ENCODE assay signal across 16 mouse cellular contexts in genomic region chr15:80683990-80684389, GRCm38 (mm10). TPM values are rescaled to one million over a fixed set of nuclear protein-coding genes. Genes with fewer than 3 reads are reported as not detected.
DNase-seq lines count a peak whose midpoint lies in the region; ATAC-seq lines count a peak whose summit lies in the region.
"Had no signal": no experiment of that assay in that cellular context is flagged by ENCODE, and none has a peak within 500 bp of the region (broad histone marks: within the 10 kb centered on the region; RNA-seq: fewer than 3 reads in every experiment).

No protein-coding gene starts in this region.

- H3K36me3 ChIP-seq in hindbrain, embryonic 10.5 days: no peaks in the 10 kb centered on the region
- H3K36me3 ChIP-seq in hindbrain, embryonic 12.5 days: no peaks in the 10 kb centered on the region
- no peaks in the 10 kb centered on the region for H3K36me3 ChIP-seq in hindbrain, embryonic 14.5 days (replicated peaks; ENCODE audit: control insufficient read depth, insufficient read depth)
- H3K36me3 ChIP-seq in midbrain, embryonic 14.5 days (ENCODE audit: control insufficient read depth, insufficient read depth, low read length): no peaks in the 10 kb centered on the region
- H3K36me3 ChIP-seq: G1E; heart, embryonic 15.5 days; liver, embryonic 12.5 days had no signal

- no peak overlapping the region for H3K9ac ChIP-seq in hindbrain, embryonic 12.5 days
- H3K9ac ChIP-seq in hindbrain, embryonic 14.5 days: no peak overlapping the region
- H3K9ac ChIP-seq in midbrain, embryonic 14.5 days (replicated peaks; ENCODE audit: low read length): no peak overlapping the region
- H3K9ac ChIP-seq: heart, embryonic 15.5 days; liver, embryonic 12.5 days had no signal

- WGBS in hindbrain, embryonic 10.5 days: 47% methylated on average over 3 of the region's 3 CpGs
- 55% methylated on average over 3 of the region's 3 CpGs for WGBS in hindbrain, embryonic 12.5 days
- WGBS in hindbrain, embryonic 14.5 days: 50% methylated on average over 3 of the region's 3 CpGs
- WGBS in midbrain, embryonic 14.5 days: 45% methylated on average over 3 of the region's 3 CpGs

- peaks cover 27% of the 10 kb centered on the region for H3K27me3 ChIP-seq in hindbrain, embryonic 10.5 days (ENCODE audit: insufficient read depth, poor library complexity, severe bottlenecking)
- H3K27me3 ChIP-seq in hindbrain, embryonic 12.5 days: peaks cover 7% of the 10 kb centered on the region; the same call in 1 of the 2 replicates
- no peaks in the 10 kb centered on the region for H3K27me3 ChIP-seq in hindbrain, embryonic 14.5 days (ENCODE audit: control insufficient read depth, insufficient read depth, low read length)
- no peaks in the 10 kb centered on the region for H3K27me3 ChIP-seq in midbrain, embryonic 14.5 days (ENCODE audit: control insufficient read depth, insufficient read depth, low read length)

- H3K27ac ChIP-seq in hindbrain, embryonic 10.5 days: peak overlapping the region; percentile 24
- no peak overlapping the region for H3K27ac ChIP-seq in hindbrain, embryonic 12.5 days
- H3K27ac ChIP-seq in hindbrain, embryonic 14.5 days: peak overlapping the region; percentile 41
- peak overlapping the region; percentile 1; the same call in 1 of the 2 replicates for H3K27ac ChIP-seq in midbrain, embryonic 14.5 days (replicated peaks; ENCODE audit: low read depth, low read length)
- H3K27ac ChIP-seq: heart, embryonic 15.5 days; liver, embryonic 12.5 days had no signal

- DNase-seq in hindbrain, embryonic 10.5 days (ENCODE audit: low spot score): no peak
- DNase-seq in brain, adult 2 months (ENCODE audit: low read depth, low spot score): peak; percentile 69
- DNase-seq in hindbrain, embryonic 14.5 days (ENCODE audit: low spot score): no peak
- no peak for DNase-seq in midbrain, embryonic 14.5 days
- no peak for DNase-seq in cerebellum, adult 11-12 months
- DNase-seq in adipocyte (ENCODE audit: low spot score): no peak
- no peak for DNase-seq in urinary bladder, postnatal 25 days (ENCODE audit: low spot score)
- DNase-seq: adrenal gland, postnatal 36 days; cerebellum, adult 11 months; heart, adult 11 months; lung, postnatal 10 days; thymus, adult 18-20 months had no signal

- H3K9me3 ChIP-seq in hindbrain, embryonic 10.5 days: no peaks in the 10 kb centered on the region
- no peaks in the 10 kb centered on the region for H3K9me3 ChIP-seq in hindbrain, embryonic 12.5 days (replicated peaks)
- no peaks in the 10 kb centered on the region for H3K9me3 ChIP-seq in hindbrain, embryonic 14.5 days (ENCODE audit: control insufficient read depth, low read length)
- H3K9me3 ChIP-seq in midbrain, embryonic 14.5 days (ENCODE audit: control insufficient read depth, low read length): no peaks in the 10 kb centered on the region
- H3K9me3 ChIP-seq: G1E; heart, embryonic 15.5 days; liver, embryonic 12.5 days had no signal

- ATAC-seq in hindbrain, embryonic 12.5 days (ENCODE audit: low FRiP score): no peak
- ATAC-seq in hindbrain, embryonic 14.5 days (ENCODE audit: low FRiP score): no peak
- ATAC-seq in midbrain, embryonic 14.5 days (ENCODE audit: low FRiP score, low TSS enrichment): no peak
- ATAC-seq: liver, embryonic 12.5 days had no signal

- H3K4me1 ChIP-seq in hindbrain, embryonic 10.5 days (replicated peaks): peaks cover 53% of the 10 kb centered on the region
- H3K4me1 ChIP-seq in hindbrain, embryonic 12.5 days: peaks cover 54% of the 10 kb centered on the region
- H3K4me1 ChIP-seq in hindbrain, embryonic 14.5 days (replicated peaks; ENCODE audit: control insufficient read depth, insufficient read depth, low read length): peaks cover 32% of the 10 kb centered on the region
- peaks cover 45% of the 10 kb centered on the region for H3K4me1 ChIP-seq in midbrain, embryonic 14.5 days (ENCODE audit: control insufficient read depth, insufficient read depth, low read length)

- H3K4me2 ChIP-seq in hindbrain, embryonic 12.5 days (replicated peaks): no peak overlapping the region
- no peak overlapping the region for H3K4me2 ChIP-seq in hindbrain, embryonic 14.5 days (replicated peaks)
- no peak overlapping the region for H3K4me2 ChIP-seq in midbrain, embryonic 14.5 days (ENCODE audit: low read length)
- H3K4me2 ChIP-seq: heart, embryonic 15.5 days; liver, embryonic 12.5 days had no signal

- no peak overlapping the region for H3K4me3 ChIP-seq in hindbrain, embryonic 10.5 days
- no peak overlapping the region for H3K4me3 ChIP-seq in hindbrain, embryonic 12.5 days
- H3K4me3 ChIP-seq in hindbrain, embryonic 14.5 days (replicated peaks; ENCODE audit: low read length): no peak overlapping the region
- no peak overlapping the region for H3K4me3 ChIP-seq in midbrain, embryonic 14.5 days (replicated peaks; ENCODE audit: low read depth, low read length)
- H3K4me3 ChIP-seq: heart, embryonic 15.5 days; liver, embryonic 12.5 days had no signal

RNA-seq across cellular contexts. Expression of gene Fam83f, which starts 12.3 kb away (rescaled TPM):
- polyA plus RNA-seq in hindbrain, embryonic 10.5 days (2016; fragmentation: Nextera tagmentation; extraction: Ambion mirVana): 0.60 and 0.96 TPM in 2 replicates
- polyA plus RNA-seq in hindbrain, embryonic 12.5 days (2016; fragmentation: Nextera tagmentation; extraction: Ambion mirVana): 0.36 and 0.74 TPM in 2 replicates
- polyA plus RNA-seq in hindbrain, embryonic 14.5 days (2014; fragmentation: Nextera tagmentation; extraction: Ambion mirVana): 0.07 and 0.20 TPM in 2 replicates
- polyA plus RNA-seq in midbrain, embryonic 14.5 days (2014; fragmentation: Nextera tagmentation; extraction: Ambion mirVana): 0.26 and 0.30 TPM in 2 replicates
- polyA plus RNA-seq: G1E had no signal

RNA-seq across cellular contexts. Expression of gene Tnrc6b, which starts 27.1 kb away (rescaled TPM):
- 42.7 and 43.3 TPM in 2 replicates for polyA plus RNA-seq in hindbrain, embryonic 10.5 days (2016; fragmentation: Nextera tagmentation; extraction: Ambion mirVana)
- 52.2 and 55.6 TPM in 2 replicates for polyA plus RNA-seq in hindbrain, embryonic 12.5 days (2016; fragmentation: Nextera tagmentation; extraction: Ambion mirVana)
- polyA plus RNA-seq in hindbrain, embryonic 14.5 days (2014; fragmentation: Nextera tagmentation; extraction: Ambion mirVana): 19.0 and 27.9 TPM in 2 replicates
- polyA plus RNA-seq in midbrain, embryonic 14.5 days (2014; fragmentation: Nextera tagmentation; extraction: Ambion mirVana): 23.4 and 27.3 TPM in 2 replicates
